Comparison of ENCODE assay signal across 9 mouse cellular contexts in genomic region chr9:63738086-63738701, GRCm38 (mm10). TPM values are rescaled to one million over a fixed set of nuclear protein-coding genes. Genes with fewer than 3 reads are reported as not detected.
DNase-seq lines count a peak whose midpoint lies in the region; ATAC-seq and TF ChIP-seq lines count a peak whose summit lies in the region.
"Had no signal": no experiment of that assay in that cellular context is flagged by ENCODE, and none has a peak within 500 bp of the region (broad histone marks: within the 10 kb centered on the region; RNA-seq: fewer than 3 reads in every experiment).

No protein-coding gene starts in this region.

- in situ Hi-C loops in ES-E14 (cut with MboI; ENCODE audit: low sequenced_read_pairs in 2 of 2, unreplicated experiment in 2 of 2): no loop called here

- no peak for ATAC-seq in heart, postnatal 0 days (ENCODE audit: insufficient read depth, low read depth)
- ATAC-seq in granulocyte monocyte progenitor cell, adult 5-6 weeks (replicated peaks; ENCODE audit: poor library complexity, severe bottlenecking): peak; percentile 77
- ATAC-seq in monocyte, adult 5-6 weeks (replicated peaks; ENCODE audit: insufficient number of reproducible peaks, low FRiP score, low TSS enrichment, poor library complexity, severe bottlenecking): peak; percentile 64
- no peak for ATAC-seq in midbrain, embryonic 13.5 days

- H3K4me3 ChIP-seq in heart, postnatal 0 days (ENCODE audit: low read depth, low read length): no peak overlapping the region
- no peak overlapping the region for H3K4me3 ChIP-seq in ES-E14 (ENCODE audit: insufficient read depth in 1 of 2, low read depth in 1 of 2, low read length in 2 of 2, poor library complexity in 1 of 2, severe bottlenecking in 1 of 2)
- no peak overlapping the region for H3K4me3 ChIP-seq in midbrain, embryonic 13.5 days (replicated peaks)

- H3K4me1 ChIP-seq in heart, postnatal 0 days (ENCODE audit: control insufficient read depth, insufficient read depth): peaks cover 57% of the 10 kb centered on the region
- H3K4me1 ChIP-seq in ES-E14 (ENCODE audit: control insufficient read depth in 2 of 2, insufficient read depth in 2 of 2, low read length in 2 of 2, poor library complexity in 1 of 2): peaks cover 3 to 21% of the 10 kb centered on the region in 2 experiments; a peak in 2 of 4 replicates
- H3K4me1 ChIP-seq in midbrain, embryonic 13.5 days (replicated peaks): peaks cover 23% of the 10 kb centered on the region

- H3K36me3 ChIP-seq in heart, postnatal 0 days (replicated peaks; ENCODE audit: control insufficient read depth, insufficient read depth, low read length): no peaks in the 10 kb centered on the region
- peaks cover 6% of the 10 kb centered on the region; the same call in 1 of the 2 replicates for H3K36me3 ChIP-seq in ES-E14 (ENCODE audit: control insufficient read depth, insufficient read depth, low read length, poor library complexity, severe bottlenecking)
- H3K36me3 ChIP-seq in midbrain, embryonic 13.5 days: no peaks in the 10 kb centered on the region; the same call in 1 of the 2 replicates

- no peak overlapping the region for H3K9ac ChIP-seq in heart, postnatal 0 days (replicated peaks; ENCODE audit: low read depth, low read length)
- no peak overlapping the region for H3K9ac ChIP-seq in ES-E14 (ENCODE audit: insufficient read depth, low read depth, low read length, poor library complexity, severe bottlenecking)
- no peak overlapping the region for H3K9ac ChIP-seq in midbrain, embryonic 13.5 days (replicated peaks)
- H3K9ac ChIP-seq: hindbrain, embryonic 14.5 days had no signal

- H3K9me3 ChIP-seq in heart, postnatal 0 days (replicated peaks; ENCODE audit: control insufficient read depth, low read length): no peaks in the 10 kb centered on the region
- H3K9me3 ChIP-seq in ES-E14 (ENCODE audit: control insufficient read depth, insufficient read depth, low read depth, low read length): no peaks in the 10 kb centered on the region
- no peaks in the 10 kb centered on the region for H3K9me3 ChIP-seq in midbrain, embryonic 13.5 days

- H3K27me3 ChIP-seq in heart, postnatal 0 days (ENCODE audit: control insufficient read depth, insufficient read depth, low read length): no peaks in the 10 kb centered on the region
- H3K27me3 ChIP-seq in midbrain, embryonic 13.5 days: no peaks in the 10 kb centered on the region

- H3K4me2 ChIP-seq in heart, postnatal 0 days (ENCODE audit: low read depth, low read length): 0 out of 2 replicates have a peak overlapping the region, but pooled peaks have one; percentile 20
- no peak overlapping the region for H3K4me2 ChIP-seq in midbrain, embryonic 13.5 days (replicated peaks)
- H3K4me2 ChIP-seq: hindbrain, embryonic 14.5 days had no signal

- H3K27ac ChIP-seq in heart, postnatal 0 days (ENCODE audit: low read depth): peak overlapping the region; percentile 70; the same call in 1 of the 2 replicates
- H3K27ac ChIP-seq in ES-E14 (ENCODE audit: insufficient read depth, low read depth, low read length, poor library complexity, severe bottlenecking): no peak overlapping the region
- no peak overlapping the region for H3K27ac ChIP-seq in midbrain, embryonic 13.5 days
- H3K27ac ChIP-seq: hindbrain, embryonic 14.5 days had no signal

- 79% methylated on average over 12 of the region's 12 CpGs for WGBS in heart, postnatal 0 days
- WGBS in midbrain, embryonic 13.5 days: 81% methylated on average over 12 of the region's 12 CpGs

- no peak for DNase-seq in heart, postnatal 0 days (ENCODE audit: low spot score)
- no peak for DNase-seq in heart, postnatal 4 days
- DNase-seq in ES-E14 (ENCODE audit: low read depth, low spot score): no peak
- no peak for DNase-seq in left cerebral cortex, adult 8-10 months (ENCODE audit: low spot score in 2 of 2)
- DNase-seq in gastrocnemius, postnatal 4 days (ENCODE audit: low spot score in 2 of 2): no peak

- TF ChIP-seq CTCF in heart, postnatal 0 days (IDR thresholded peaks at IDR 0.05; ENCODE audit: low read depth): no peak

- TF ChIP-seq EP300 in heart, postnatal 0 days (IDR thresholded peaks at IDR 0.05; ENCODE audit: low read depth): no peak

TF ChIP-seq in ES-E14, 5 proteins besides CTCF, POLR2A, EP300 and RAD21:
- TF ChIP-seq CHD2 (IDR thresholded peaks at IDR 0.05; ENCODE audit: low read depth, low read length) (no peak), ZNF384 (IDR thresholded peaks at IDR 0.05; ENCODE audit: low read depth, low read length) (0 out of 2 replicates have a peak, but pooled peaks have one; percentile 43), MAFK (IDR thresholded peaks at IDR 0.05; ENCODE audit: insufficient read depth, low read depth, low read length) (no peak), ZC3H11A (IDR thresholded peaks at IDR 0.05; ENCODE audit: borderline replicate concordance, low read depth, low read length) (no peak), HCFC1 (IDR thresholded peaks at IDR 0.05; ENCODE audit: borderline replicate concordance, insufficient read depth, low read length) (no peak)

RNA-seq across cellular contexts. Expression of gene Smad3, which starts 19.6 kb away (rescaled TPM):
- 25.9 and 30.2 TPM in 2 replicates for total RNA-seq in heart, postnatal 0 days (2014; rRNA removed; ENCODE audit: low replicate concordance)
- polyA plus RNA-seq in heart, postnatal 0 days (2015; fragmentation: Nextera tagmentation; extraction: Ambion mirVana): 6.0 and 6.4 TPM in 2 replicates
- 10 to 100 TPM; 20.7 to 20.9 TPM for total RNA-seq in heart, postnatal 4 days (2021)
- 11.6 and 15.2 TPM in 2 replicates for total RNA-seq in ES-E14 (2012; rRNA removed)
- total RNA-seq in granulocyte monocyte progenitor cell, adult 5-6 weeks (2014; fragmentation: Nextera tagmentation): 12.6 and 21.3 TPM in 2 replicates
- 11.6 and 24.7 TPM in 2 replicates for total RNA-seq in granulocyte monocyte progenitor cell, adult 5-6 weeks (2017)
- total RNA-seq in monocyte, adult 5-6 weeks (2017): 52.0 to 121 TPM (median 56.1 TPM) in 3 replicates
- 10 to 100 TPM; 52.3 to 57.3 (median 56.8) TPM for total RNA-seq in left cerebral cortex, adult 8-10 months (2022)
- total RNA-seq in gastrocnemius, postnatal 4 days (2021): 10 to 100 TPM; 42.9 to 44.6 TPM
- polyA plus RNA-seq in midbrain, embryonic 13.5 days (2015; fragmentation: Nextera tagmentation; extraction: Ambion mirVana): 10.1 and 11.6 TPM in 2 replicates

Comparison
In these comparisons a context has a peak if more than half of its experiments do, and no peak if none do; other contexts are left out.
1. ATAC-seq: peak in granulocyte monocyte progenitor cell, adult 5-6 weeks (single experiment) and monocyte, adult 5-6 weeks (single experiment); none in heart, postnatal 0 days (single experiment) and midbrain, embryonic 13.5 days (single experiment).